Mouse (Mus musculus) midbrain, postnatal 0 days (tissue): Measurements from ENCODE around the gene Aloxe3. TPM values are rescaled to one million over a fixed set of nuclear protein-coding genes. Genes with fewer than 3 reads are reported as not detected.

Experiments
- ATAC-seq: fragments of 200-750 bp; cut with Nextera tagmentation; 2 replicates; pipeline ENCODE4 v1.8.0; 2017; ENCODE audit warnings: moderate number of reproducible peaks, mild to moderate bottlenecking, moderate TSS enrichment, moderate library complexity; ENCODE audit not compliant: low FRiP score
- DNase-seq: peaks from one replicate; pipeline ENCODE4 v3.0.0-alpha.2; 2015; ENCODE audit warnings: low spot score
- H3K27ac ChIP-seq: fragments of 300-500 bp; sonication (generic); 2 replicates; pipeline ENCODE4 v1.5.1; 2014; ENCODE audit warnings: low read depth, mild to moderate bottlenecking, low read length, mixed read lengths
- H3K27me3 ChIP-seq: fragments of 300-500 bp; sonication (generic); 2 replicates; pipeline ENCODE4 v1.6.1; 2014; ENCODE audit warnings: low read length, control low read depth, mixed read lengths; ENCODE audit not compliant: insufficient read depth
- H3K36me3 ChIP-seq: fragments of 300-500 bp; sonication (generic); 2 replicates; pipeline ENCODE4 v1.6.1; 2014; ENCODE audit warnings: low read length, control low read depth, mixed read lengths; ENCODE audit not compliant: insufficient read depth
- H3K4me1 ChIP-seq: fragments of 300-500 bp; sonication (generic); 2 replicates; pipeline ENCODE4 v1.6.1; 2014; ENCODE audit warnings: mild to moderate bottlenecking, control low read depth, antibody characterized with exemption, low read length, mixed read lengths; ENCODE audit not compliant: insufficient read depth
- H3K4me2 ChIP-seq: fragments of 300-500 bp; sonication (generic); 2 replicates; pipeline ENCODE4 v1.6.1; 2014; ENCODE audit warnings: low read depth, mild to moderate bottlenecking, low read length, mixed read lengths; ENCODE audit not compliant: poor library complexity, severe bottlenecking
- H3K4me3 ChIP-seq: fragments of 300-500 bp; sonication (generic); 2 replicates; pipeline ENCODE4 v1.5.1; 2014; ENCODE audit warnings: low read depth, mild to moderate bottlenecking, low read length, moderate library complexity
- H3K9ac ChIP-seq: fragments of 300-500 bp; sonication (generic); replicated peaks from 2 replicates; pipeline ENCODE4 v1.6.1; 2014; ENCODE audit warnings: mild to moderate bottlenecking, low read length, moderate library complexity, mixed read lengths; ENCODE audit not compliant: poor library complexity, severe bottlenecking
- H3K9me3 ChIP-seq: fragments of 300-500 bp; sonication (generic); 2 replicates; pipeline ENCODE4 v1.6.1; 2016; ENCODE audit warnings: low read length, control low read depth
- CTCF ChIP-seq: IDR thresholded peaks from 2 replicates; pipeline ENCODE4 v1.5.1; 2016; ENCODE audit warnings: antibody characterized with exemption, mild to moderate bottlenecking
- WGBS: fragments of 180-500 bp; shearing (Covaris S2); extraction: QIAGEN DNeasy Blood & Tissue Kit; methylation state at CpG from one replicate; pipeline ENCODE4 v1.1.7; 2014; 5-methylcytosine and 5-hydroxymethylcytosine counted together
- polyA plus RNA-seq: library from polyadenylated mRNA; unstranded; fragments of >200 nt; fragmentation: Nextera tagmentation; extraction: Ambion mirVana; gene quantifications from 2 replicates; pipeline ENCODE4 v1.2.1, GENCODE M21; 2015
- total RNA-seq: library from RNA; depleted of rRNA; stranded (reverse); fragments of >200 nt; gene quantifications from 2 replicates; pipeline ENCODE4 v1.2.3, GENCODE M21; 2014

Aloxe3 gene
- total and polyA plus RNA-seq, 2 experiments from 2014 or later, result 16.3 to 17.8 TPM

DNA sequence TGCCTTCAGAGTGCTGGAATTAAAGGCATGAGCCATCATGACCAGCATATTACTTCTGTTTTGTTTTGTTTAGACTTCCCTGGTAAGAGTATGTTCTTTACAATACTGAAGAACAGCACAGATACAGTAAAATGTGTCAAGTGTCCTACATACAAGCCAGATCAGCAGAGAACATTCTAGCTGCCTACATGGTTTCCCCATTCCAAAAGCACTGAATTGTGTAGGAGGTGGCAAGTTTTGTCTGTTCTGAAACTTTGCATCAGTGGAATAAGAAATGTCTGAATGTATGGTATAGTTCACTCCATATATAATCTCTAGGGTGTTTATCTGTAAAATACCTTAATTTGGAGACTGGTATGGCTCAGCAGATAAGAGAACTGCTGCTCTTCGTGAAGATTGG lies 29.7 kb downstream of the Aloxe3 start:
- no peak overlapping the region for H3K27ac ChIP-seq
- ATAC-seq, result no peak
- no peaks in the 10 kb centered on the region for H3K36me3 ChIP-seq
- H3K4me3 ChIP-seq, result no peak overlapping the region
- H3K4me2 ChIP-seq, result no peak overlapping the region
- peaks cover 3% of the 10 kb centered on the region; the same call in 1 of the 2 replicates for H3K4me1 ChIP-seq
- WGBS, result 52% methylated on average over 1 of the region's 1 CpGs
- peaks cover 19% of the 10 kb centered on the region; the same call in 1 of the 2 replicates for H3K27me3 ChIP-seq
- H3K9me3 ChIP-seq, result no peaks in the 10 kb centered on the region
- TF ChIP-seq CTCF, result no peak
- H3K9ac ChIP-seq, result no peak overlapping the region
- no peak for DNase-seq

DNA sequence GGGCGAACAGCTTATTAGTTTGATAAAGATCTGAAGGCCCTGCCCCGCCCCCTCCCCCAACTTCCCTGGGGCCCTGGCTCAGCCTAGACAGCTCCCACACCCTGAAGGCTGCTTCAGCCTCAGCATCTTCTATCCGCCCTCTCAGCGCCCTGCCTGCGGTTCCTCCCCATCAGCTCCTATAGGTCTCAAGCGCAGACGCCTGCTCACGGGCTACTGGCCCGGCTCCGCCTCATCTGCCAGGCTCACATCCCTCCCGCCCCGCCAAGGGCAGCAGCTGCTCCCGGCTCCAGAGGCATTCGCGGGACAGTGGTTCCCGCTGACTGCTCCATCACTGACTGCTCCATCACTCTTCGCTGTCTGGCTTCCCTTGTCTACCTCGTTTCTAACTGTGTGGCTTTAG lies 31.1 kb downstream of the Aloxe3 start, which contains the start of gene Alox12b:
Gene Alox12b (plus strand): TSS at position 190 of the 400 bp plus-strand sequence.
- no peaks in the 10 kb centered on the region for H3K9me3 ChIP-seq
- H3K36me3 ChIP-seq, result no peaks in the 10 kb centered on the region
- peak within 1 kb of the TSS; percentile 23 for H3K4me3 ChIP-seq
- H3K27me3 ChIP-seq, result peaks cover 19% of the 10 kb centered on the region; the same call in 1 of the 2 replicates
- peaks cover 3% of the 10 kb centered on the region; the same call in 1 of the 2 replicates for H3K4me1 ChIP-seq
- 0 out of 2 replicates have a peak within 1 kb of the TSS, but pooled peaks have one; percentile 42 for H3K9ac ChIP-seq
- H3K27ac ChIP-seq, result no peak within 1 kb of the TSS
- 4% methylated on average over 18 of the region's 18 CpGs for WGBS
- DNase-seq, result peak; percentile 54
- no peak for TF ChIP-seq CTCF
- peak within 1 kb of the TSS; percentile 51 for H3K4me2 ChIP-seq
- no peak for ATAC-seq

DNA sequence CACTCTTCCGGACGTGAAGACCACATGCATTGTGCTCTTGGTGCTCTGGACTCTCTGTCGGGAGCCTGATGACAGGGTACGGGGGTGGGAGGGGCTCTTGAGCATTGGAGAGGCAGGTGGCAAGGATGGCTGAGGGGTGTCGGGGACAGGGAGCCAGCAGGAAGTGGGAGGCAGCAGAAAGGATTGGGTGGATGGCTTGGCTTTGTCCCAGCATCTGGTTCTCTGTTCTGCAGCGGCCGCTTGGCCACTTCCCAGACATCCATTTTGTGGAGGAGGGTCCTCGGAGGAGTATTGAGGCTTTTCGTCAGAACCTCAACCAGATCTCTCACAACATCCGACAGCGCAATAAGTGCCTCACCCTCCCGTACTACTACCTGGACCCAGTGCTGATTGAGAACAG lies 43.6 kb downstream of the Aloxe3 start:
- no peak for TF ChIP-seq CTCF
- no peak overlapping the region for H3K9ac ChIP-seq
- H3K36me3 ChIP-seq, result no peaks in the 10 kb centered on the region
- H3K4me1 ChIP-seq, result no peaks in the 10 kb centered on the region
- H3K27ac ChIP-seq, result no peak overlapping the region
- H3K9me3 ChIP-seq, result no peaks in the 10 kb centered on the region
- no peaks in the 10 kb centered on the region; the same call in 1 of the 2 replicates for H3K27me3 ChIP-seq
- WGBS, result 87% methylated on average over 12 of the region's 12 CpGs
- H3K4me3 ChIP-seq, result no peak overlapping the region
- ATAC-seq (no peak), DNase-seq (no peak)
- no peak overlapping the region for H3K4me2 ChIP-seq

DNA sequence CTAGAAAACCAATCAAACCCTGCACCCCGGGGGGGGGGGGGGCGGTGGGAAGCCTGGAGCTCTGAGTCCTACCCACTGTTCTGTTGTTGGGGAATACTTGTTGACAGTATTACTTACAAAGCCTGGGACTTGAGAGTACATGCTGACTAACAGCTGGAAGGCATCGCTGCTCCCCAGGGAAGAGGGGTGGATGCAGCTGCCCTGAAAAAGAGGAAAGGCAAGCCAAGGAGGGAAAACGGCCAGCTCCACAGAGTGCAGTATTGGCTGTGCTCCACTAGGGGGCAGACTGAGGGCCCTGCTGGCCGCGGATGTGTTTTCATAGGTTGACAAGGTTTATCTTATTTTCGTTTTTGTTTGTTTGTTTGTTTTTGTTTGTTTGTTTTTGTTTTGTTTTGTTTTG lies 45.9 kb downstream of the Aloxe3 start:
- Histone ChIP-seq H3K27me3 (no peaks in the 10 kb centered on the region), H3K4me1 (no peaks in the 10 kb centered on the region), H3K36me3 (no peaks in the 10 kb centered on the region), H3K9ac (no peak overlapping the region), H3K4me3 (no peak overlapping the region), H3K27ac (no peak overlapping the region), H3K4me2 (no peak overlapping the region), H3K9me3 (no peaks in the 10 kb centered on the region)
- peak; percentile 88 for TF ChIP-seq CTCF
- ATAC-seq, result no peak
- WGBS, result 24% methylated on average over 7 of the region's 7 CpGs
- DNase-seq, result peak; percentile 47

DNA sequence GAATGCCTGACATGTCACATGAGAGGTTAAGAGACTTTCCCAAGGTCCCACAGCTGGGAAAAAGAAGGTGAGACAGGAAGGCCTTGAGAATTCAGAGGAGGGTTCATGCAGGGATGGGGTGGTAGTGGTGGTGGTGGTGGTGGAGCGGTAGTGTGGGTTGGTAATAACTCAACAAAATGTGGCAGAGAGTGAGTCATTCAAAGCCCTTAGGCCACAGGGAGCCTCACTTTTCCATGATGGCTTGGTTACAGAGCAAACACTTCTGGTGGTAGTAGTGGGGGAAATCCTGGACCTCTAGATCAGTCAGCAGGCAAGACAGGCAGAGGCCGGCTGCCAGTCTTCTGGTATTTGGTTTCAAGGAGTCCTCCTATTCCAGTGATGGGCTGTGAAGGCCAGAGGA lies 46.9 kb downstream of the Aloxe3 start:
- H3K4me3 ChIP-seq, result no peak overlapping the region
- TF ChIP-seq CTCF, result no peak
- WGBS, result 91% methylated on average over 2 of the region's 2 CpGs
- no peak for ATAC-seq
- no peaks in the 10 kb centered on the region for H3K36me3 ChIP-seq
- H3K9ac ChIP-seq, result no peak overlapping the region
- H3K4me1 ChIP-seq, result no peaks in the 10 kb centered on the region
- H3K9me3 ChIP-seq, result no peaks in the 10 kb centered on the region
- H3K4me2 ChIP-seq, result no peak overlapping the region
- DNase-seq, result no peak
- no peak overlapping the region for H3K27ac ChIP-seq
- no peaks in the 10 kb centered on the region for H3K27me3 ChIP-seq

DNA sequence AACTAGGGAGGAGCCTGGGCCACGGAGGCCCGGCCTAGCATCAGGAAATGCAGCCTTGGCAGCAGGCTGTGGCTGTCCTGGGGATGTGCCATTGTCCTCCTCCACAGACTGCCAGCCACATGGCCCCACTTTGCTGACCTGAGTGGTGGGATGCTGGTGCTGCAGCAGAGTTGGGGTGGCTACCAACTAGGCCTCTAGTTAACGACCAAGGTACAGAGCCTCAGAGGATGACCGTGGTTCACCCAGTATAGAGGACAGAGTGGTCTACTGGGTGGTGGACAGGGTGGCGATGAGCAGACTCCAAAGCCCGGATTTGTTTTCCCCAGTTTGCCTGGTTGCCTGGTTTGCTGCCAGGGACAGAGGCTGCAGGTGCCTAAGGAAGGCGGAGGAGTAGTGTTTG lies 49.0 kb downstream of the Aloxe3 start:
- H3K27ac ChIP-seq, result no peak overlapping the region
- no peaks in the 10 kb centered on the region for H3K9me3 ChIP-seq
- H3K4me1 ChIP-seq, result no peaks in the 10 kb centered on the region
- DNase-seq, result no peak
- H3K9ac ChIP-seq, result no peak overlapping the region
- H3K4me3 ChIP-seq, result no peak overlapping the region
- TF ChIP-seq CTCF, result no peak
- 83% methylated on average over 7 of the region's 7 CpGs for WGBS
- H3K27me3 ChIP-seq, result no peaks in the 10 kb centered on the region
- no peak overlapping the region for H3K4me2 ChIP-seq
- no peaks in the 10 kb centered on the region for H3K36me3 ChIP-seq
- no peak for ATAC-seq
